Mouse (Mus musculus): ENCODE measurements around the gene Lrit3. TPM values are rescaled to one million over a fixed set of nuclear protein-coding genes. Genes with fewer than 3 reads are reported as not detected.

Lrit3 gene
- polyA plus RNA-seq, 1 experiment from 2014 or later: 0.05 TPM

- H3K27ac ChIP-seq (ENCODE audit: low read depth, low read length): peak overlapping the region; percentile 28; the same call in 1 of the 2 replicates
- no peaks in the 10 kb centered on the region for H3K27me3 ChIP-seq (replicated peaks; ENCODE audit: control insufficient read depth, insufficient read depth, low read length)
- WGBS: 89% methylated on average over 4 of the region's 4 CpGs
- H3K4me2 ChIP-seq (replicated peaks; ENCODE audit: low read depth): no peak overlapping the region
- no peak for TF ChIP-seq CTCF (IDR thresholded peaks at IDR 0.05; ENCODE audit: low read depth)
- ATAC-seq: no peak
- H3K36me3 ChIP-seq (ENCODE audit: control insufficient read depth, insufficient read depth): peaks cover 20% of the 10 kb centered on the region
- no peaks in the 10 kb centered on the region for H3K4me1 ChIP-seq (replicated peaks; ENCODE audit: control insufficient read depth, insufficient read depth, low read length)
- H3K9ac ChIP-seq (ENCODE audit: low read depth, low read length): no peak overlapping the region
- H3K9me3 ChIP-seq (ENCODE audit: control insufficient read depth): no peaks in the 10 kb centered on the region
- H3K4me3 ChIP-seq (ENCODE audit: low read depth, low read length): no peak overlapping the region
Measured at GRCm38 (mm10) chr3:129824146-129824545, 20.3 kb upstream of the Lrit3 start.

GRCm38 (mm10) chr3:129823293-129823692 lies 19.5 kb upstream of the Lrit3 start:
- WGBS: 50% methylated on average over 5 of the region's 5 CpGs
- no peak overlapping the region for H3K4me3 ChIP-seq (ENCODE audit: low read depth, low read length)
- H3K36me3 ChIP-seq (ENCODE audit: control insufficient read depth, insufficient read depth): peaks cover 20% of the 10 kb centered on the region

DNA sequence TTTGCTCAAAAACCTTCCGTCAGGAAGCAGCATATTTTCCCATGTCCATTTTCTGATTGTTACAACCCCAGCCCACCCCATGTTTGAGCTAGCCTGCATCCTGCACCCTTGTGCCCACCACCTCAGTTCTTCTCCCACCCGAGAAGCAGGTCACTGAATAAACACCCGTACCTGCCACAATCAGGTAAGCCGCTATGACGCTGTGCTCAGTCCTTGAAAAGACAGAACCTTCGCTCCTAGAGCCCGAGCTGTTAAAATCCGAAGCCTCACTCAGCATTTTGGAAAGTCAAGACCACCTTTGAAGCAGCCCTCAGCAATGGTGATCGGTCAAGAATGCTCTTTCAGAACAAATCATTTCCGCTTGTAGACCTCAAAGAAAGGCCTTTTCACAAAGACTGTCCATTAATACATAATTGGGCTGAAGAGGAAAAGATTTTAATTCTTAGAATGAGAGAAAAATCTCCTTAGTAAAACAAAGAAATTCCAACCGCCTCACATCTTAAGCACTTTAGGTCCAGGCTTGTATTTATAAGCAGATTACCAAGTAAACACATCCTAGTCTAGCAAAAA lies 18.5 kb upstream of the Lrit3 start, which contains the start of gene Rrh:
Gene Rrh, minus strand, starts transcription at position 382 of the 570 bp plus-strand sequence.
- TF ChIP-seq CTCF (IDR thresholded peaks at IDR 0.05; ENCODE audit: low read depth): no peak
- no peaks in the 10 kb centered on the region for H3K4me1 ChIP-seq (replicated peaks; ENCODE audit: control insufficient read depth, insufficient read depth, low read length)
- H3K9me3 ChIP-seq (ENCODE audit: control insufficient read depth): no peaks in the 10 kb centered on the region
- no peaks in the 10 kb centered on the region for H3K27me3 ChIP-seq (replicated peaks; ENCODE audit: control insufficient read depth, insufficient read depth, low read length)
- no peak within 1 kb of the TSS for H3K4me2 ChIP-seq (replicated peaks; ENCODE audit: low read depth)
- no peak within 1 kb of the TSS for H3K27ac ChIP-seq (ENCODE audit: low read depth, low read length)
- ATAC-seq: no peak
- H3K9ac ChIP-seq (ENCODE audit: low read depth, low read length): no peak within 1 kb of the TSS
- no peak within 1 kb of the TSS for H3K4me3 ChIP-seq (ENCODE audit: low read depth, low read length)
- H3K36me3 ChIP-seq (ENCODE audit: control insufficient read depth, insufficient read depth): peaks cover 20% of the 10 kb centered on the region
- WGBS: 92% methylated on average over 11 of the region's 11 CpGs

More at GRCm38 (mm10) chr3:129823293-129823692, 19.5 kb upstream of the Lrit3 start:
- H3K4me1 ChIP-seq (replicated peaks; ENCODE audit: control insufficient read depth, insufficient read depth, low read length): no peaks in the 10 kb centered on the region
- H3K27me3 ChIP-seq (replicated peaks; ENCODE audit: control insufficient read depth, insufficient read depth, low read length): no peaks in the 10 kb centered on the region
- TF ChIP-seq CTCF (IDR thresholded peaks at IDR 0.05; ENCODE audit: low read depth): peak; percentile 75
- H3K4me2 ChIP-seq (replicated peaks; ENCODE audit: low read depth): no peak overlapping the region
- no peak overlapping the region for H3K27ac ChIP-seq (ENCODE audit: low read depth, low read length)
- no peak overlapping the region for H3K9ac ChIP-seq (ENCODE audit: low read depth, low read length)
- H3K9me3 ChIP-seq (ENCODE audit: control insufficient read depth): no peaks in the 10 kb centered on the region
- peak; percentile 41; the same call in 1 of the 2 replicates for ATAC-seq

GRCm38 (mm10) chr3:129821736-129822135 lies 17.9 kb upstream of the Lrit3 start:
- no peak for ATAC-seq
- 73% methylated on average over 8 of the region's 8 CpGs for WGBS
- no peaks in the 10 kb centered on the region for H3K27me3 ChIP-seq (replicated peaks; ENCODE audit: control insufficient read depth, insufficient read depth, low read length)

GRCm38 (mm10) chr3:129820847-129821246 lies 17.0 kb upstream of the Lrit3 start:
- H3K9me3 ChIP-seq (ENCODE audit: control insufficient read depth): no peaks in the 10 kb centered on the region
- no peaks in the 10 kb centered on the region for H3K4me1 ChIP-seq (replicated peaks; ENCODE audit: control insufficient read depth, insufficient read depth, low read length)
- H3K36me3 ChIP-seq (ENCODE audit: control insufficient read depth, insufficient read depth): peaks cover 15% of the 10 kb centered on the region
- ATAC-seq: no peak
- WGBS: 56% methylated on average over 9 of the region's 9 CpGs
- no peak overlapping the region for H3K4me3 ChIP-seq (ENCODE audit: low read depth, low read length)
- H3K27me3 ChIP-seq (replicated peaks; ENCODE audit: control insufficient read depth, insufficient read depth, low read length): no peaks in the 10 kb centered on the region
- no peak overlapping the region for H3K9ac ChIP-seq (ENCODE audit: low read depth, low read length)
- H3K4me2 ChIP-seq (replicated peaks; ENCODE audit: low read depth): no peak overlapping the region
- H3K27ac ChIP-seq (ENCODE audit: low read depth, low read length): no peak overlapping the region
- TF ChIP-seq CTCF (IDR thresholded peaks at IDR 0.05; ENCODE audit: low read depth): no peak

More at GRCm38 (mm10) chr3:129821736-129822135, 17.9 kb upstream of the Lrit3 start:
- Histone ChIP-seq H3K4me3 (ENCODE audit: low read depth, low read length) (no peak overlapping the region), H3K4me2 (replicated peaks; ENCODE audit: low read depth) (no peak overlapping the region), H3K4me1 (replicated peaks; ENCODE audit: control insufficient read depth, insufficient read depth, low read length) (no peaks in the 10 kb centered on the region), H3K27ac (ENCODE audit: low read depth, low read length) (no peak overlapping the region), H3K9me3 (ENCODE audit: control insufficient read depth) (no peaks in the 10 kb centered on the region), H3K36me3 (ENCODE audit: control insufficient read depth, insufficient read depth) (peaks cover 20% of the 10 kb centered on the region), H3K9ac (ENCODE audit: low read depth, low read length) (no peak overlapping the region)
- TF ChIP-seq CTCF (IDR thresholded peaks at IDR 0.05; ENCODE audit: low read depth): no peak

DNA sequence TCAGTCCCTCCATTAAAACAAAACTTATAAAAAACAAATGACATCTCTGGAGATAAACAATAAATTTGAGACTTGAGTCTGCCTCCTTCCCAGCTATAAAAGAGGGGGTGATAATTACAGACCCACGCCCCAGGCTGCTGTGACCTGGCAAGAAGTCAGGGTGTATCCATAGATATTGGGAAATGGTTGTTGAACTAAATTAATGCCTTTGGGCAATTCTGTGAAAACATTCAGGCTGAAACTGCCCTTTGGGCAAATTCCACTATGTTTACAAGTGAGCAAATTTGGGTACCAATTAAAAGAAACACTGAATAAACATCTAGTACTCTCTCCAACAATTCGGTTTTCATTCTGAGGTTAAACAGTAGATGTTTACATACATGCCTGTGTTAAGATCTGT lies 4.8 kb downstream of the Lrit3 start:
- Histone ChIP-seq H3K36me3 (ENCODE audit: control insufficient read depth, insufficient read depth) (no peaks in the 10 kb centered on the region), H3K4me3 (ENCODE audit: low read depth, low read length) (no peak overlapping the region), H3K9ac (ENCODE audit: low read depth, low read length) (no peak overlapping the region), H3K9me3 (ENCODE audit: control insufficient read depth) (no peaks in the 10 kb centered on the region), H3K27me3 (replicated peaks; ENCODE audit: control insufficient read depth, insufficient read depth, low read length) (no peaks in the 10 kb centered on the region), H3K4me2 (replicated peaks; ENCODE audit: low read depth) (no peak overlapping the region), H3K4me1 (replicated peaks; ENCODE audit: control insufficient read depth, insufficient read depth, low read length) (no peaks in the 10 kb centered on the region), H3K27ac (ENCODE audit: low read depth, low read length) (no peak overlapping the region)
- no peak for TF ChIP-seq CTCF (IDR thresholded peaks at IDR 0.05; ENCODE audit: low read depth)
- 55% methylated on average over 2 of the region's 2 CpGs for WGBS
- ATAC-seq: no peak

Measured in intestine, postnatal 0 days (tissue).